Mouse (Mus musculus) neural tube, embryonic 15.5 days (tissue): ENCODE data around the gene Ltbp1. TPM values are rescaled to one million over a fixed set of nuclear protein-coding genes. Genes with fewer than 3 reads are reported as not detected.
A peak's percentile ranks its signal among the peaks of the same experiment; 100 is the strongest.

Experiments used
- ATAC-seq: fragments of 200-750 bp; cut with Nextera tagmentation; 2 replicates; pipeline ENCODE4 v1.8.0; 2017; ENCODE audit warnings: mild to moderate bottlenecking, moderate TSS enrichment, moderate library complexity; ENCODE audit not compliant: low FRiP score
- H3K27ac ChIP-seq: fragments of 300-500 bp; sonication (generic); replicated peaks from 2 replicates; pipeline ENCODE4 v1.5.1; 2015; ENCODE audit warnings: mild to moderate bottlenecking, inconsistent platforms
- H3K27me3 ChIP-seq: fragments of 300-500 bp; sonication (generic); replicated peaks from 2 replicates; pipeline ENCODE4 v1.6.1; 2015; ENCODE audit warnings: inconsistent platforms
- H3K36me3 ChIP-seq: fragments of 300-500 bp; sonication (generic); 2 replicates; pipeline ENCODE4 v1.6.1; 2015; ENCODE audit warnings: inconsistent platforms
- H3K4me1 ChIP-seq: fragments of 300-500 bp; sonication (generic); 2 replicates; pipeline ENCODE4 v1.6.1; 2015; ENCODE audit warnings: inconsistent platforms
- H3K4me2 ChIP-seq: fragments of 300-500 bp; sonication (generic); 2 replicates; pipeline ENCODE4 v1.6.1; 2015; ENCODE audit warnings: inconsistent platforms, mild to moderate bottlenecking, moderate library complexity
- H3K4me3 ChIP-seq: fragments of 300-500 bp; sonication (generic); replicated peaks from 2 replicates; pipeline ENCODE4 v1.5.1; 2015; ENCODE audit warnings: mild to moderate bottlenecking, inconsistent platforms
- H3K9ac ChIP-seq: fragments of 300-500 bp; sonication (generic); replicated peaks from 2 replicates; pipeline ENCODE4 v1.6.1; 2015; ENCODE audit warnings: mild to moderate bottlenecking, inconsistent platforms
- H3K9me3 ChIP-seq: fragments of 300-500 bp; sonication (generic); replicated peaks from 2 replicates; pipeline ENCODE4 v1.6.1; 2016; ENCODE audit warnings: inconsistent platforms
- WGBS: fragments of 180-500 bp; shearing (Covaris S2); methylation state at CpG from one replicate; pipeline ENCODE4 v1.1.7; 2015; ENCODE audit warnings: mixed read lengths; 5-methylcytosine and 5-hydroxymethylcytosine counted together
- polyA plus RNA-seq: library from polyadenylated mRNA; unstranded; fragments of >200 nt; fragmentation: Nextera tagmentation; extraction: Ambion mirVana; gene quantifications from 2 replicates; pipeline ENCODE4 v1.2.1, GENCODE M21; 2015

Gene Ltbp1
- polyA plus RNA-seq, 1 experiment from 2014 or later, result 3.6 TPM

- Histone ChIP-seq H3K9me3 (no peaks in the 10 kb centered on the region), H3K4me3 (no peak overlapping the region), H3K9ac (no peak overlapping the region), H3K4me1 (peaks cover 18% of the 10 kb centered on the region), H3K4me2 (no peak overlapping the region), H3K27ac (no peak overlapping the region), H3K27me3 (no peaks in the 10 kb centered on the region), H3K36me3 (no peaks in the 10 kb centered on the region)
- WGBS, result 73% methylated on average over 5 of the region's 5 CpGs
- ATAC-seq, result no peak
These were observed 432.8 kb downstream of the Ltbp1 start for GRCm38 (mm10) chr17:75438162-75438561.

GRCm38 (mm10) chr17:75439062-75439461 lies 433.7 kb downstream of the Ltbp1 start:
- no peaks in the 10 kb centered on the region for H3K36me3 ChIP-seq
- no peaks in the 10 kb centered on the region for H3K9me3 ChIP-seq
- H3K4me2 ChIP-seq, result no peak overlapping the region
- H3K9ac ChIP-seq, result no peak overlapping the region
- no peak overlapping the region for H3K4me3 ChIP-seq
- H3K27ac ChIP-seq, result no peak overlapping the region
- no peak for ATAC-seq
- peaks cover 21% of the 10 kb centered on the region for H3K4me1 ChIP-seq
- H3K27me3 ChIP-seq, result no peaks in the 10 kb centered on the region
- WGBS, result 79% methylated on average over 14 of the region's 14 CpGs

- no peak overlapping the region for H3K9ac ChIP-seq
- no peak for ATAC-seq
- H3K9me3 ChIP-seq, result no peaks in the 10 kb centered on the region
- H3K27ac ChIP-seq, result peak overlapping the region; percentile 42
- H3K27me3 ChIP-seq, result no peaks in the 10 kb centered on the region
- H3K4me1 ChIP-seq, result peaks cover 21% of the 10 kb centered on the region
- 29% methylated on average over 7 of the region's 7 CpGs for WGBS
- no peaks in the 10 kb centered on the region for H3K36me3 ChIP-seq
- H3K4me3 ChIP-seq, result no peak overlapping the region
- no peak overlapping the region for H3K4me2 ChIP-seq
These were observed 435.3 kb downstream of the Ltbp1 start for GRCm38 (mm10) chr17:75440619-75441018.

GRCm38 (mm10) chr17:75441260-75441830 lies 436.0 kb downstream of the Ltbp1 start:
- H3K4me3 ChIP-seq, result no peak overlapping the region
- H3K4me2 ChIP-seq, result no peak overlapping the region
- no peaks in the 10 kb centered on the region for H3K36me3 ChIP-seq
- WGBS, result 20% methylated on average over 5 of the region's 5 CpGs
- no peak overlapping the region for H3K9ac ChIP-seq
- no peaks in the 10 kb centered on the region for H3K9me3 ChIP-seq
- no peaks in the 10 kb centered on the region for H3K27me3 ChIP-seq
- H3K4me1 ChIP-seq, result peaks cover 21% of the 10 kb centered on the region
- peak; percentile 82 for ATAC-seq
- peak overlapping the region; percentile 42 for H3K27ac ChIP-seq
